Mouse (Mus musculus): ENCODE data around the gene 1700011L22Rik.

DNA sequence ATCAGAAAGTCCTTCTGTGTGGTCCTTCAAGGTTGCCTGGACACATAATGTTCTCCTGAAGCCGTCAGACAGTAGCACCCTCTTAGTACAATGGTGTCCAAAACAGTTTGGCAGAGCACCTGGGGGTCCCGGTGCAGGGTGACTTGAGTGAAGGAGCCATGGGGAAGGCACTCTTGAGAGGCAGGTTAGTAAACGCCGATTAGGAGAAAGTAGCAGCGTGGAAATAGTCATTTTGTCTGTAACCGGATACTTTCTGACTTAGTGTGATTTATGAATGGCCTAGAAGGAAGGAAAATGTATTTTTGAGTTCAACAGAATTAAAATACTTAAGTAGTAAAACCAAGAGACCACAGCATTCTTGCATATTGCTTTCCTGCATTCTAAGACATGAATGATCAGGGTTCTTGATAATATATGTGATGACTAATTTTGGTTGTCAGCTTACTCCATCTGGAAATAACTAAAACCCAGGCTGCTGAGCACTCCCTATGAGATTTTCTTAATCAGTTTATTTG, 33.1 kb upstream of the 1700011L22Rik start:
- TF ChIP-seq CTCF (IDR thresholded peaks at IDR 0.05; ENCODE audit: control insufficient read depth, insufficient read depth, low read length) (no peak), POLR2A (IDR thresholded peaks at IDR 0.05; ENCODE audit: borderline replicate concordance, control insufficient read depth, low read depth, low read length) (no peak)
